Mouse (Mus musculus): Measurements from ENCODE around the gene Myrfl. TPM values are rescaled to one million over a fixed set of nuclear protein-coding genes. Genes with fewer than 3 reads are reported as not detected.

Gene Myrfl
- polyA plus RNA-seq, 1 experiment, result not detected

- H3K27me3 ChIP-seq (ENCODE audit: control insufficient read depth, insufficient read depth, insufficient read length), result no peaks in the 10 kb centered on the region
- no peak overlapping the region for H3K4me3 ChIP-seq (ENCODE audit: insufficient read depth, poor library complexity, severe bottlenecking)
- H3K79me2 ChIP-seq (ENCODE audit: control insufficient read depth, insufficient read depth), result no peaks in the 10 kb centered on the region
- H3ac ChIP-seq (ENCODE audit: control insufficient read depth, insufficient read length, low read depth), result no peak overlapping the region
- TF ChIP-seq CTCF (IDR thresholded peaks at IDR 0.05; ENCODE audit: control insufficient read depth, insufficient read depth, insufficient read length), result no peak
- no peak for TF ChIP-seq CEBPB (IDR thresholded peaks at IDR 0.05; ENCODE audit: low read depth)
- no peaks in the 10 kb centered on the region for H3K36me3 ChIP-seq (ENCODE audit: control insufficient read depth, insufficient read depth)
- no peaks in the 10 kb centered on the region for H3K79me3 ChIP-seq (ENCODE audit: low read depth)
Observed at GRCm38 (mm10) chr10:116728860-116729259, 167.9 kb downstream of the Myrfl start.

GRCm38 (mm10) chr10:116727702-116728298, 168.9 kb downstream of the Myrfl start:
- H3K4me3 ChIP-seq (ENCODE audit: insufficient read depth, poor library complexity, severe bottlenecking), result no peak overlapping the region
- TF ChIP-seq CEBPB (IDR thresholded peaks at IDR 0.05; ENCODE audit: low read depth), result no peak
- no peak for TF ChIP-seq USF1 (IDR thresholded peaks at IDR 0.05; ENCODE audit: low read depth)
- no peak for TF ChIP-seq MYOD1 (IDR thresholded peaks at IDR 0.05; ENCODE audit: control insufficient read depth, insufficient read length, low read depth)
- TF ChIP-seq CTCF (IDR thresholded peaks at IDR 0.05; ENCODE audit: control insufficient read depth, insufficient read depth, insufficient read length), result no peak
- no peak for TF ChIP-seq MAX (IDR thresholded peaks at IDR 0.05)
- TF ChIP-seq MYOG (IDR thresholded peaks at IDR 0.05; ENCODE audit: control insufficient read depth, extremely low read depth, insufficient read length), result no peak
- no peak for TF ChIP-seq FOSL1 (IDR thresholded peaks at IDR 0.05; ENCODE audit: insufficient read depth, low read length, poor library complexity, severe bottlenecking)

More at GRCm38 (mm10) chr10:116727702-116728298, 168.9 kb downstream of the Myrfl start:
- Histone ChIP-seq H3ac (ENCODE audit: control insufficient read depth, insufficient read length, low read depth) (no peak overlapping the region), H3K27me3 (ENCODE audit: control insufficient read depth, insufficient read depth, insufficient read length) (no peaks in the 10 kb centered on the region), H3K79me2 (ENCODE audit: control insufficient read depth, insufficient read depth) (no peaks in the 10 kb centered on the region), H3K36me3 (ENCODE audit: control insufficient read depth, insufficient read depth) (no peaks in the 10 kb centered on the region), H3K79me3 (ENCODE audit: low read depth) (no peaks in the 10 kb centered on the region)

Other genes starting within 250 kb of the Myrfl start
- 29.8 TPM for gene Rab3ip, start 53.9 kb upstream of the Myrfl start, polyA plus RNA-seq (2012; fragmentation: generic; extraction: Trizol)
- gene Gm10271, start 75.7 kb upstream of the Myrfl start, polyA plus RNA-seq (2012; fragmentation: generic; extraction: Trizol), result not detected
- 0.09 TPM for gene Best3, start 89.4 kb upstream of the Myrfl start, polyA plus RNA-seq (2012; fragmentation: generic; extraction: Trizol)
- not detected for gene Lrrc10, start 148.4 kb upstream of the Myrfl start, polyA plus RNA-seq (2012; fragmentation: generic; extraction: Trizol)
- gene Cct2, start 166.9 kb upstream of the Myrfl start, polyA plus RNA-seq (2012; fragmentation: generic; extraction: Trizol), result 440 TPM

Data from C2C12 (cell line).